Mouse (Mus musculus) spleen, adult 2 months (tissue): ENCODE measurements at regions not wholly inside any gene's neighbourhood (a gene's known extent, or its start where the extent isn't known, plus 50 kb on each side); places are given as distances from the start of the nearest gene placed in this dataset.
A peak's percentile ranks its signal among the peaks of the same experiment; 100 is the strongest.
"Not testable (repeated sequence)": the region's sequence is repeated elsewhere in the genome, so short reads cannot be mapped to it uniquely, and the experiment has no call there.

Source experiments
- DNase-seq, 2 experiments: peaks; one replicate each; pipeline versions ENCODE4 v3.0.0 to v3.0.0-alpha.2; 2012 to 2021; ENCODE audit warnings: low spot score in 2 of 2, low read depth in 1 of 2
- H3K27ac ChIP-seq: fragments of 200-500 bp; 2 replicates; pipeline ENCODE4 v1.5.1; 2012; ENCODE audit warnings: low read length, inconsistent platforms; ENCODE audit not compliant: insufficient read depth
- H3K27me3 ChIP-seq: fragments of 200-500 bp; 2 replicates; pipeline ENCODE4 v1.6.1; 2012; ENCODE audit warnings: mild to moderate bottlenecking, moderate library complexity, low read length, inconsistent platforms; ENCODE audit not compliant: control insufficient read depth, insufficient read depth
- H3K36me3 ChIP-seq: fragments of 200-500 bp; 2 replicates; pipeline ENCODE4 v1.6.1; 2012; ENCODE audit warnings: mild to moderate bottlenecking, low read length, inconsistent platforms; ENCODE audit not compliant: control insufficient read depth, insufficient read depth
- H3K4me1 ChIP-seq: fragments of 200-500 bp; 2 replicates; pipeline ENCODE4 v1.6.1; 2011; ENCODE audit warnings: inconsistent platforms; ENCODE audit not compliant: control insufficient read depth, insufficient read depth, insufficient read length
- H3K4me3 ChIP-seq: fragments of 200-500 bp; 2 replicates; pipeline ENCODE4 v1.5.1; 2011; ENCODE audit warnings: mild to moderate bottlenecking, inconsistent platforms; ENCODE audit not compliant: insufficient read depth, insufficient read length; ENCODE audit errors: extremely low read depth
- CTCF ChIP-seq: fragments of 200-500 bp; IDR thresholded peaks from 2 replicates; pipeline ENCODE4 v1.5.1; 2011; ENCODE audit warnings: mild to moderate bottlenecking, inconsistent platforms; ENCODE audit not compliant: insufficient read depth, insufficient read length, insufficient replicate concordance; ENCODE audit errors: extremely low read depth
- POLR2A ChIP-seq: fragments of 200-500 bp; IDR thresholded peaks from 2 replicates; pipeline ENCODE4 v1.6.1; 2011; ENCODE audit warnings: low read depth, low read length, inconsistent platforms
- WGBS: fragments of 180-500 bp; shearing (Covaris S2); methylation state at CpG from one replicate; pipeline ENCODE4 v1.1.7; 2018; 5-methylcytosine and 5-hydroxymethylcytosine counted together

DNA sequence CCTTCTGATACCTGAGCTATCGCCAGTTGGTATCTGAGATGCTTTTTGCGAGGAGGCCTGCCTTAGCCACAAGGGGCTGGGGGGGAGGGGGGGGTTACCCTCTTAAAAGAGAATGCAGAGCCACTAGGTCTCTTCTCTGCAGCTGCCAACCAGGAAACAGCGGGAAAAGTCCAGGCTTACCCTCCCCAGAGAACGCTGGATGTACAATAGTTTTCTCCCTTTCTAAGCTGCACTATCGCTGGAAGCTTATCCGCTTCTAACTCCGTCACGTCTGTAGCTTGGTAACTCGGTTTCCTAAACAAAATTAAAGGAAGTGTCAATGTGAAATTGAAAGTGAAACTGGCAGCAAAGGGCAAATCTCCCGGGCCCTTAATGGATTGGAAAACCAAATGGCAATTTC is 481.1 kb upstream of the Acvr2a start:
- 8% methylated on average over 10 of the region's 10 CpGs for WGBS
- no peak for DNase-seq
- Histone ChIP-seq H3K27me3 (no peaks in the 10 kb centered on the region), H3K36me3 (no peaks in the 10 kb centered on the region), H3K27ac (no peak overlapping the region), H3K4me1 (peaks cover 2% of the 10 kb centered on the region; the same call in 1 of the 2 replicates), H3K4me3 (peak overlapping the region; percentile 53)
- no peak for TF ChIP-seq POLR2A
- no peak for TF ChIP-seq CTCF

DNA sequence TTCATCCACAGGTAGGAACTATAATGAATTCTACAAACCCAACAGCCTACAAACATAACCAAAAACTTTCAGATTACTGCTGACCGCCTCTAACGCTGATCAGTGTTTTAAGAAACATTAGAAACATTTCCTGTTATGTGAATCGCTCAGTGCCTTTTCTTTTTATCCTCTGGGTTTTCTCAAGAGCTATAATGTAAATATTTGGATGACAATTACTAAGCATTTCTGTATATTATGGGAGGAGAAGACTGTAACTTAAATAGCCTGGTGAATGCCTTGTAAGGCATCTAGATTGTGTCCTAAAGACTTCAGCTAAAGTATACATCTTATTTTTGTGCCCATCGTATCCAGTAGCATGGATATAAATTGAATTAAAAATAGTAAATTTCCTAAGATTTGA is 465.9 kb upstream of the Acvr2a start:
- H3K36me3 ChIP-seq, result no peaks in the 10 kb centered on the region
- 86% methylated on average over 4 of the region's 4 CpGs for WGBS
- no peak for DNase-seq
- TF ChIP-seq POLR2A (no peak), CTCF (no peak)
- H3K4me3 ChIP-seq, result no peak overlapping the region
- H3K27me3 ChIP-seq, result no peaks in the 10 kb centered on the region
- no peaks in the 10 kb centered on the region for H3K4me1 ChIP-seq
- H3K27ac ChIP-seq, result no peak overlapping the region

DNA sequence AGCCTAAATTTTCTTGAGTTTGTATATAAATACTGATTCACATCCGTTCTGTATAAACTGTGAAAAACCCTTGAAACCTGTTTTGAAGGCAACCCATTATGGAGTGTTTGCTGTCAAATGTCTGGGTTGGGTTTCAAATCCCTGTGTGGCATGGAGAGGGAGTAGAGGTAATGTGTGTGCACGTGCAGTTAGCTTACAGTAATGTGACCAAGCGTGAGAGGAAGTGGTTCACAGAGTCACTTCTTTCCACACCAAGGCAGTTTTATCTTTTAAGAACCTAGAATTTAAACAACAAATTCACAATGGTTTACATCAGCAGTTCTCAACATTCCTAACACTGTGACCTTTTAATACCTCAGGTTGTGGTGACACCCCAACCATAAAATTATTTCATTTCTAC is 464.1 kb upstream of the Acvr2a start:
- WGBS, result 45% methylated on average over 3 of the region's 3 CpGs
- H3K27me3 ChIP-seq, result no peaks in the 10 kb centered on the region
- H3K36me3 ChIP-seq, result no peaks in the 10 kb centered on the region
- no peak overlapping the region for H3K27ac ChIP-seq
- H3K4me1 ChIP-seq, result no peaks in the 10 kb centered on the region
- H3K4me3 ChIP-seq, result no peak overlapping the region
- no peak for DNase-seq
- no peak for TF ChIP-seq CTCF
- TF ChIP-seq POLR2A, result no peak

GRCm38 (mm10) chr2:48350206-48350605 is 463.7 kb upstream of the Acvr2a start:
- Histone ChIP-seq H3K4me1 (no peaks in the 10 kb centered on the region), H3K4me3 (no peak overlapping the region), H3K27me3 (no peaks in the 10 kb centered on the region), H3K36me3 (no peaks in the 10 kb centered on the region), H3K27ac (no peak overlapping the region)
- DNase-seq, result no peak
- WGBS, result 83% methylated on average over 1 of the region's 1 CpGs
- TF ChIP-seq POLR2A, result no peak
- TF ChIP-seq CTCF, result no peak

DNA sequence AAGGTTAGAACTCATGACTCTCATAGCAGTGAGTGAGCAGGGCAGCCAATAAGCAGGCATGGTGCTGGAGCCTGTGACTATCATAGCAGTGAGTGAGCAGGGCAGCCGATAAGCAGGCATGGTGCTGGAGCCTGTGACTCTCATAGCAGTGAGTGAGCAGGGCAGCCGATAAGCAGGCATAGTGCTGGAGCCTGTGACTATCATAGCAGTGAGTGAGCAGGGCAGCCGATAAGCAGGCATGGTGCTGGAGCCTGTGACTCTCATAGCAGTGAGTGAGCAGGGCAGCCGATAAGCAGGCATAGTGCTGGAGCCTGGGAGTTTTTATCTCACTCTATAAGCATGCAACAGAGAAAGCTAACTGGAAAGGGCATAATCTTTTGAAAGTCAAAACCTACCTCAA is 442.3 kb upstream of the Acvr2a start:
- not testable (repeated sequence) for H3K27ac ChIP-seq

GRCm38 (mm10) chr2:48373086-48373485 is 440.8 kb upstream of the Acvr2a start:
- Histone ChIP-seq H3K27me3 (no peaks in the 10 kb centered on the region), H3K4me1 (no peaks in the 10 kb centered on the region), H3K36me3 (no peaks in the 10 kb centered on the region), H3K27ac (no peak overlapping the region), H3K4me3 (no peak overlapping the region)
- no peak for DNase-seq
- TF ChIP-seq POLR2A (no peak), CTCF (no peak)

More for the DNA sequence above, 442.3 kb upstream of the Acvr2a start:
- not testable (repeated sequence) for H3K4me1 ChIP-seq, H3K27me3 ChIP-seq, DNase-seq, H3K4me3 ChIP-seq, H3K36me3 ChIP-seq
- 92% methylated on average over 4 of the region's 4 CpGs for WGBS

- H3K4me3 ChIP-seq, result no peak overlapping the region
- H3K27me3 ChIP-seq, result no peaks in the 10 kb centered on the region
- no peak overlapping the region for H3K27ac ChIP-seq
These were observed 439.6 kb upstream of the Acvr2a start for GRCm38 (mm10) chr2:48374302-48374701.

More at GRCm38 (mm10) chr2:48374302-48374701, 439.6 kb upstream of the Acvr2a start:
- TF ChIP-seq CTCF, result no peak
- TF ChIP-seq POLR2A, result no peak
- no peaks in the 10 kb centered on the region for H3K36me3 ChIP-seq
- WGBS, result 35% methylated on average over 4 of the region's 4 CpGs
- DNase-seq, result no peak
- no peaks in the 10 kb centered on the region for H3K4me1 ChIP-seq
